Mouse (Mus musculus) right cerebral cortex, adult 2 months (tissue): ENCODE results near the gene Emc10.

ENCODE experiments used
- DNase-seq, 2 experiments: peaks; one replicate each; pipeline ENCODE4 v3.0.0; 2021 to 2022; ENCODE audit warnings: low spot score in 2 of 2

The Emc10 gene

GRCm38 (mm10) chr7:44495992-44496770 lies at the start of gene Emc10, which contains the start of gene Fam71e1:
Emc10 (minus strand) TSS chr7:44496529.
Fam71e1 (plus strand) TSS chr7:44496581.
- DNase-seq, result peak; percentile 98 to 99

DNA sequence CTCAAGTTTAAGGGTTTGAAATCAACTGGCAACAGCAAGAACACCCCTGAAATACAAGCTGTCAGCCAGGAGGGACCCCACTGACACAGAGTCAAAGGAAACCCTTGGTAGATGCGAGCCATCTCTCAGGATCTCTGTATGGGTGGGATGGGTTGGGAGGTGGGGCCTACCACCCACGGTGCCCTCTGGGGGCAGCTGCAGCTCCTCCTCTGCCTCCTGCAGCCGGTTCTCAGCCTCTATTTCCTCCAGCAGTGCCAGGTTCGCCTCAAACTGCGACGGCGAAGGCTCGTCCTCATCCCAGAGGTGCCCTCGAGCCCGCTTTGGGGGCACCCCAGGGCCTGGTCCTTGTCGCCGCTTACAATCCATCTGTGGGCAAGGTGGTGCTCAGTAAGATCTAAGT lies 46.7 kb upstream of the Emc10 start:
- no peak for DNase-seq

DNA sequence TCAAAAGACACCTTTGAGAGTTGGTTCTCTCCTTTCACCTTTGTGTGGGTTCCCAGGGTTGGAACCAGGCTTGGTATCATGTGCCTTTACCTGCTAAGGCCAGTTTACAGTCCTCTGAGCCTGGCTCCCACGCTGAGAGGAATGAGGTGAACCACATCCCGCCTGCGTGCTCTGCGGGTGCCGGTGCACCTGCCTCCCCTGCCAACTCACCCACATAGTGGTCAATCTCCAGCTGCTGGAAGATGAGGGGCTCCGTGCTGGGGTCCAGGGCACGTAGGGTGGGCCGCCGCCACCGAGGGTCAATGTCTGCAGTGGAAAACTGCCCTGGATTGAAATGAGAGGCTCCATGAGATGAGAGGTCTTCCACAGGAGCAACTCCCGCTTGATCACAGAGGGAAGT lies 46.2 kb upstream of the Emc10 start:
- no peak for DNase-seq

GRCm38 (mm10) chr7:44538756-44539624 lies 42.7 kb upstream of the Emc10 start:
- DNase-seq, result no peak

DNA sequence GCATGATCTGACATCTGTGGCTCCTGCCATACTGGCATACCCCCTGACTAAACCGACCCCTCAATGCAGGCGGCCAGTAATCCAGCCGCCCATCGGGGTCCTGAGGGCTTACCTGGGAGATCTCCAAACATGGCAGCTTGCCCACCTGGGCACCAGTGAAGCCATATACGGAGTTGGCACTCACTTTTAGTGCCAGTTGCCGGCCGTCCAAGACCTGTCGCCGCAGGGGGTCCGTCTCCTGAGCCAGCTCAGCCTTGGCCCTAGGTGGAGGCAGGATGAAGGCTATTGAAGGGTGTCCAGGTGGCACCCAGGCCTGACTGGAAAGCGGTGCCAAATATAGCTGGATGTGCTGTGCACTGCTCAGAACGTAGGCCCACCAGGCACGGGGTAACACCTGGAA lies 41.2 kb upstream of the Emc10 start:
- DNase-seq, result no peak

GRCm38 (mm10) chr7:44537009-44537408 lies 40.7 kb upstream of the Emc10 start:
- no peak for DNase-seq

DNA sequence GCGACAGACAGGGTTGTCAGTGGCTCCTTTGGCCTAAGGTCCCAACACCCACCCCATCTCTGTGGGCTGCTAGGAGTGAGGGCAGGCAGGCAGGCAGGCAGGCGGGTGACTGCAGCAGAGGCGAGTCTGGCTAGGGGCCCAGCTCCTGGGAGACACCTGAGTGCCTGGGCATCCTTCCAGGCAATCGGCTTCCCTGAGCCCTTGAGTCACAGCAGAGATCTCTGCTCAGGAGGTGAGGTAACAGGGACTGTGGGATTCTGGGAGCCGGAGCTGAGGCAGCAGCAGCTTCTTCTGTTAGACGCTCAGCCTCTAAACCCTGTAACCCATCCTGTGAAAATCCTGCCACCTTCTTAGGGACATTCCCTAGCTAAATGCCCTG lies 40.2 kb upstream of the Emc10 start:
- DNase-seq, result peak; percentile 36 to 47

DNA sequence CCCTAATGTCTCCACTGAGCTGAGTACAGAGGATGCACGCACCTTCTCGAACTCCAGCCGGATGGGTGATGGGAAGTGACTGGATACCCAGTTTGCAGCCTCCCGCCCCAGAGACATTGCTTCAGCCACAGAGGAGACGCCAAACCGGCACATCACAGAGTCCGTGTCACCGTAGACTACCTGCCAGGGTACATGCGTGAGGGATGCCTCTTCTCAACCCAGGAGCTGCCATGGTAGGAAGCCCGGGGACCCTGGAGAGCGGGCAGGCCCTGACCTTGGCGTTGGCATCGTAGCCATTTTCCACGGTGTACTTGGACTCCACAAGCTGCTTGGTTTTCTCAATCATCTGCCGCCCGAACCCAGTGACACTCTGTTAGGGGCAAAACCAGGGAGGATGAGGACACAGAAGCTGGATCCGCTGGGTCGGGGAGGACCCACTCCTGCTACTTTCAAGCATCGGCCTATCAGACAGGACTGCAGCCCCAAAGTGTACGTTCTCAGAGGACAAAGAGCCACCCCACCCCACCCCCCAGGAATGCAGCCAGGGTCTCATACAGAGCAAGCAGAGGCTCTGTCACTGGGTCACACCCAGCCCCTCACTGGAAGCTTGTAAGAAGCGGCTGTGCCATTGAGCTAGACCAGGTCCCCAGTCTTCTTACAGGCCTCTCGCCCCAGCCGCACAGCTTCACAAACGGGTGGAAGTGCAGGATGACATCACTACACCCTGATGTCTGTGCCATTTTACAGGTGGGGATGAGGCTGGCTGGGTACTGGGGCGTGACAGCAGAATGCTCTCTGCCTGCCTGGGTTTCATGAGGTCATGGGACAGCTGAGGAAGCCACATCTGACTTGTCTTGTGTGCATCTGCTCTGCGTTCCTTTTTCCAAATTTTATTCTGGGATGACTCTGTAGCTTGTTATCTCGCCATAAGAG lies 39.6 kb upstream of the Emc10 start:
- DNase-seq, result no peak

- no peak for DNase-seq
Measured at GRCm38 (mm10) chr7:44534656-44535441, 38.5 kb upstream of the Emc10 start.

GRCm38 (mm10) chr7:44534242-44534641 lies 37.9 kb upstream of the Emc10 start:
- DNase-seq, result no peak

DNA sequence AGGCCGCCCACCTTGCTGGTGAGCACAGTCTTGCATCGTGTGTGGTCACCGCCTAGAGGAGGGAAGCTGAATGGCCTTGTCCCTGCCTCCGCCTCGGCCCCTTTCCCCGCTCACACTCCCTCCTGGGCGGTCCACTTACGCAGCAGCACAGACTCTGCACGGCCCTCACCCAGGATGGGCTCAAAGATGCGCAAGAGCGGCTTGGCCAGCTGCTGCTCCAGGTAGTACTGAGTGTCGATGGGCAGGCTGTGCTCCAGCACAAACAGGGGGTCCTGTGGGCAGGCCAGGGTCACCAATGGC lies 37.4 kb upstream of the Emc10 start:
- DNase-seq, result no peak

DNA sequence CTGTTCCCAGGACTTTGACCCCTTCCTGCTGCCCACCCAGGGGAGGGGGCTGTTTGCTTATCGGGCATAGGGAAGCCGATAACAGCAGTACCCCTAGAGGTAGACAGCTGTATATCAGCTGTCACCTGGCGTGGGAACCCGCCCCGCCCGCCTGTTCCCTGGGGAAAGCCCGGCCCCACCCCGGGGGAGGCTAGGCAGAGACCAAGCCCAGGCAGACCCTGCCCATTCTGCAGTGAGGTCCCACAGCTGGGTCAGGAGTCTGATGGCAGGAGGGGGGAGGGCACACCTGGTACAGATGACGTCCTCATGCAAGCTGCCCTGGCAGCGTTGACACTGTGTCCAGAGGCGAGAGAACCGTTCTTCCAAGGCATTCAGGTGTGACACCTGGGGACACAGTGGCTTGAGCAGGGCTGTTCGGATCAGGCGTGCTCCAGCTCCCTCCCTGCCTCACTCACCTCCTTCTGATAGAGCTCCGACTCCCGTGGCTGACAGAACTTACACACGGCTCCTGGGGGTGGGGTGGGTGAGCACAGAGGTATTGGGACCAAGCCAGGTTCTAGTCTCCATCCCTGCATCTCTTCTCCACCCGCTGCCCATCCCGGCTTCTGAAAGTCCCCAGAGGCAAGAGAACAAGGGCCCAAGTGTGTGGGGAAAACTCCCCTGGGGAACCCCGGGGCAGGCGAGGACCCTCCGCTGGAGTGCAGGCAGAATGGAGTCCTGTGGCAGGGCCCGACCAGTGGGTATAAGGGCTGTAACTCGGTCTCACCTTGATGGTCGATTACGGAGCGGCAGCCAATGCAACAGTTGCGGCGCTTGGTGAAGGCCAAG lies 36.8 kb upstream of the Emc10 start:
- no peak for DNase-seq

DNA sequence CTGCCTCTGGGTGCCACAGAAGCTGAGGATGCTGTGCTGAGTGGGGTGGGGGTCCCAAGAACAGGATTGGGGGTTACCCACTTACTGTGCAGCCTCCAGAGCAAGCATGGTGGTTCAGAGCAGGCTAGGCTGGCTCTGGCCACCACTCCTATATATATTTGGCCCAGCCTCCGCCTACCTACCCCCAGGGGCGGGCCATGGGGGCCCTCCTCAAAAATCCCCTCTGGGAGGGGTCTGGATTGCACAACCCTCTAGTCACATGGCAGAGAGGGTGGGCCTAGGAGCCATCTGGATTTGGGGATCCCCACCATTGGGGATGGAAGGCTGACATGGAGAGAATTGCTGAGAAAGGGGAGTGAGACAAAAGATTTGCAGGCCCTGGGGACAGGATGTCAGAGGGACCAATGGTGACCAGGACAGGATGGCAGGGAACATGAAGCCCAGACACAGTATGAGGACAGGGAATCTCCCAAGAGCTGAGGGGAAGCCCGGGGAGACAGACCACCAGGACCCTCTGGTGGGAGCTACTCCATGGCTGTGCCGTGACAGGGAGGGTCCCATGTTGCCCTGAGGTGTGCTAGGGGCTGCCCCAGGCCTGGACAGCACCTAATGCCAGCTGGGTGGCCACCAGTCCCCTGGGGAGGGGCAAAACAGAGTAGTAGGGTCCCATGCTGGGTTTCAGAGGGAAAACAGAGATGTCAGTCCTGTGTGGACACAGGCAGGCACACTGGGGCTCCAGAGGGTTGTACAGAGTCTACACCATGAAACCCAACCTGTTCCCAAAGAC lies 35.8 kb upstream of the Emc10 start, which contains the start of gene Spib:
Gene Spib (minus strand): TSS at position 126 of the 787 bp plus-strand sequence.
- no peak for DNase-seq

- no peak for DNase-seq
Measured at GRCm38 (mm10) chr7:44531207-44531606, 34.9 kb upstream of the Emc10 start.

- no peak for DNase-seq
Measured at GRCm38 (mm10) chr7:44530507-44530906, 34.2 kb upstream of the Emc10 start.

DNA sequence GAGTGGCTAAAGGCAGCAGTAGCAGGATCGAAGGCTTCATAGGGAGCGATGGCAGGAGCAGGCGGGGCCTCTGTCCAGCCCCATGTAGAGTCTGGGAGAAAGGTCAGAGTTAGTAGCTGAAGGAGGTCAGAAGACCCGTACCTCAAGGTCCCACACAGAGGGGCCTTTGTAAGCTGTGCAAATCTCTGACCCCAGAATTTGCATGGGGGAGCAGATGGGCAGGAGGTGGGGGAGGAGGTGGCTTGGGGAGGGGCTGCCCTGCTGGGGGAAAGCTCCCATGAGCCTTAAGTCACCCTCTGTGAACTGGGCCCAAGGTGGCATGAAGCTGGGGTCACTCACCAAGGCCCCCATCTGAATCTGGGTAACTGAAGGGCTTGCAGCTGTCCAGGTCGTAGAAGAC lies 33.2 kb upstream of the Emc10 start:
- no peak for DNase-seq

DNA sequence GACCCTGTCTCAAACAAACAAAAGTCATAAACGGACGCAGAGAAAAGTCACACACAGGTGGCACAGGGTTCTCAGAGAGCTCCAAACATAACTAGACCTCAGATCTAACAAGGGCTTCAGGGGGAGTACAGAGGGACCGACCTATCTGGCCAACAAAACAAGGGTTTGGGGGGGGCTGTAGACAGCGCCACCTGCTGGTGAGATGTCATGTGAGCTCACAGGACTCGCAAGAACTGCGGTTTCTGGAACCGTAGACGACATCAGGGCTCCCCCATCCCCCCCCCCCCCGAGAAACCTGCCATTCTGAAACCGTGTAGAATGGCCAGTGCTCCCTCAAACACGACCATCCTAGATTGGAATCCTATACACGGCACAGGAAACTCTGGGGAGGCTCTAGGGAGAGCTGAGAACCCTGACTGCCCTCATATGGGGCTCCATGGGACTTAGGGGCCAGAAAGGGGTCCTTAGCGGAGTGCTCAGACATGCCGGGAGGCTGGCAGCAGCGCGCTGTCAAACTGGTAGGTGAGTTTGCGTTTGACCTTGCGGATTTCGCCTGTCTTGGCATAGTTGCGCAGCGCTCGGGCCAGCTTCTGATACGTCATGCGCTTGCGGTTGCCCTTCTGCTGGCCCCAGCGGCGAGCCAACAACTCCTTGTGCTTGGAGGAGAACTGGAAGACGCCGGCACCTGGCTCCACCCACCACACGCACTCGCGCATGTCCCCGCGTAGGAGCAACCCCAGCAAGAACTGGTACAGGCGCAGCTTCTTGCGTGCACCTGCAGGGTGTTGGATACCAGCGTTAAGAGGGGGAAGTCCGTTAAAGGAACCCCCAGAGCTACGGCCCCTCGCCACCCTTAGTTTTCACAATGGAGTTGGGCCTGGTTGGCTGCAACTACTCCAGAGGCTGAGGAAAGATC lies 31.4 kb upstream of the Emc10 start:
- peak; percentile 73 to 79 for DNase-seq

GRCm38 (mm10) chr7:44526414-44527154 lies 30.3 kb upstream of the Emc10 start:
- no peak for DNase-seq
